8 mouse cellular contexts compared by ENCODE assay signal in genomic region chr7:98119961-98120232, GRCm38 (mm10). TPM values are rescaled to one million over a fixed set of nuclear protein-coding genes. Genes with fewer than 3 reads are reported as not detected.
A peak's percentile ranks its signal among the peaks of the same experiment; 100 is the strongest.
DNase-seq lines count a peak whose midpoint lies in the region; ATAC-seq and TF ChIP-seq lines count a peak whose summit lies in the region.

No protein-coding gene starts in this region.

- peak overlapping the region; percentile 64 for H3K4me2 ChIP-seq in heart, embryonic 13.5 days
- 0 out of 2 replicates have a peak overlapping the region, but pooled peaks have one; percentile 56 for H3K4me2 ChIP-seq in embryonic facial prominence, embryonic 14.5 days (ENCODE audit: low read depth, low read length)
- peak overlapping the region; percentile 41; the same call in 1 of the 2 replicates for H3K4me2 ChIP-seq in hindbrain, postnatal 0 days (ENCODE audit: low read depth, low read length)
- H3K4me2 ChIP-seq in midbrain, embryonic 14.5 days (ENCODE audit: low read length), result peak overlapping the region; percentile 56

- no peak overlapping the region for H3K27ac ChIP-seq in heart, embryonic 13.5 days (replicated peaks)
- H3K27ac ChIP-seq in embryonic facial prominence, embryonic 14.5 days (replicated peaks; ENCODE audit: low read depth, low read length), result no peak overlapping the region
- H3K27ac ChIP-seq in hindbrain, postnatal 0 days, result no peak overlapping the region
- no peak overlapping the region for H3K27ac ChIP-seq in midbrain, embryonic 14.5 days (replicated peaks; ENCODE audit: low read depth, low read length)

- peaks cover 25% of the 10 kb centered on the region for H3K4me1 ChIP-seq in heart, embryonic 13.5 days
- H3K4me1 ChIP-seq in embryonic facial prominence, embryonic 14.5 days (ENCODE audit: control insufficient read depth, insufficient read depth, low read length), result peaks cover 4% of the 10 kb centered on the region; the same call in 1 of the 2 replicates
- H3K4me1 ChIP-seq in hindbrain, postnatal 0 days (ENCODE audit: insufficient read depth, low read length), result no peaks in the 10 kb centered on the region
- no peaks in the 10 kb centered on the region for H3K4me1 ChIP-seq in midbrain, embryonic 14.5 days (ENCODE audit: control insufficient read depth, insufficient read depth, low read length)

- TF ChIP-seq CTCF in hindbrain, postnatal 0 days (IDR thresholded peaks at IDR 0.05; ENCODE audit: low read depth), result no peak

- no peaks in the 10 kb centered on the region for H3K9me3 ChIP-seq in heart, embryonic 13.5 days
- H3K9me3 ChIP-seq in embryonic facial prominence, embryonic 14.5 days (ENCODE audit: control insufficient read depth, low read length), result no peaks in the 10 kb centered on the region
- no peaks in the 10 kb centered on the region for H3K9me3 ChIP-seq in hindbrain, postnatal 0 days (ENCODE audit: low read length)
- H3K9me3 ChIP-seq in midbrain, embryonic 14.5 days (ENCODE audit: control insufficient read depth, low read length), result no peaks in the 10 kb centered on the region

- WGBS in heart, embryonic 13.5 days, result 78% methylated on average over 2 of the region's 2 CpGs
- WGBS in embryonic facial prominence, embryonic 14.5 days, result 68% methylated on average over 2 of the region's 2 CpGs
- 80% methylated on average over 2 of the region's 2 CpGs for WGBS in hindbrain, postnatal 0 days
- 74% methylated on average over 2 of the region's 2 CpGs for WGBS in midbrain, embryonic 14.5 days

- intact Hi-C loops in heart, postnatal 14 days (cut with DNase I), result loop anchor here (1.0 to 5.0 kb wide), 4 partner anchors 16 to 373 kb away; no protein-coding TSS in a partner anchor

- no peak for DNase-seq in heart, postnatal 4 days
- DNase-seq in embryonic facial prominence, embryonic 14.5 days (ENCODE audit: low spot score), result no peak
- no peak for DNase-seq in hindbrain, postnatal 0 days (ENCODE audit: low spot score)
- DNase-seq in midbrain, embryonic 14.5 days, result no peak
- DNase-seq in cerebellum, postnatal 10 days, result no peak
- DNase-seq in cerebellum, adult 9-11 months, result no peak
- DNase-seq in heart, postnatal 14 days, result no peak

- H3K4me3 ChIP-seq in heart, embryonic 13.5 days, result no peak overlapping the region
- no peak overlapping the region for H3K4me3 ChIP-seq in embryonic facial prominence, embryonic 14.5 days (ENCODE audit: low read depth, low read length)
- no peak overlapping the region for H3K4me3 ChIP-seq in hindbrain, postnatal 0 days (ENCODE audit: low read length)
- H3K4me3 ChIP-seq in midbrain, embryonic 14.5 days (replicated peaks; ENCODE audit: low read depth, low read length), result no peak overlapping the region

- 0 out of 2 replicates have a peak, but pooled peaks cover 2% of the 10 kb centered on the region for H3K36me3 ChIP-seq in heart, embryonic 13.5 days
- H3K36me3 ChIP-seq in embryonic facial prominence, embryonic 14.5 days (ENCODE audit: control insufficient read depth, insufficient read depth, low read length), result no peaks in the 10 kb centered on the region
- H3K36me3 ChIP-seq in hindbrain, postnatal 0 days (ENCODE audit: insufficient read depth, low read length), result no peaks in the 10 kb centered on the region
- no peaks in the 10 kb centered on the region for H3K36me3 ChIP-seq in midbrain, embryonic 14.5 days (ENCODE audit: control insufficient read depth, insufficient read depth, low read length)

- ATAC-seq in heart, embryonic 13.5 days (ENCODE audit: extremely low read depth, insufficient number of reproducible peaks, low FRiP score, low TSS enrichment), result no peak
- ATAC-seq in embryonic facial prominence, embryonic 14.5 days (ENCODE audit: low read depth), result no peak
- no peak for ATAC-seq in hindbrain, postnatal 0 days
- ATAC-seq in midbrain, embryonic 14.5 days (ENCODE audit: low FRiP score, low TSS enrichment), result peak; percentile 19; the same call in 1 of the 2 replicates

- H3K27me3 ChIP-seq in heart, embryonic 13.5 days (replicated peaks), result peaks cover 12% of the 10 kb centered on the region; the same call in 1 of the 2 replicates
- no peaks in the 10 kb centered on the region for H3K27me3 ChIP-seq in embryonic facial prominence, embryonic 14.5 days (replicated peaks; ENCODE audit: control insufficient read depth, insufficient read depth, low read length)
- no peaks in the 10 kb centered on the region for H3K27me3 ChIP-seq in hindbrain, postnatal 0 days (ENCODE audit: insufficient read depth, low read length)
- H3K27me3 ChIP-seq in midbrain, embryonic 14.5 days (ENCODE audit: control insufficient read depth, insufficient read depth, low read length), result no peaks in the 10 kb centered on the region

- H3K9ac ChIP-seq in heart, embryonic 13.5 days, result no peak overlapping the region
- H3K9ac ChIP-seq in embryonic facial prominence, embryonic 14.5 days (ENCODE audit: low read depth, low read length), result no peak overlapping the region
- H3K9ac ChIP-seq in hindbrain, postnatal 0 days (replicated peaks; ENCODE audit: low read length), result no peak overlapping the region
- no peak overlapping the region for H3K9ac ChIP-seq in midbrain, embryonic 14.5 days (replicated peaks; ENCODE audit: low read length)

RNA-seq across cellular contexts. Expression of gene Myo7a, which starts 0.6 kb away (rescaled TPM):
- 8.6 and 8.7 TPM in 2 replicates for polyA plus RNA-seq in heart, embryonic 13.5 days (2015; fragmentation: Nextera tagmentation; extraction: Ambion mirVana)
- total RNA-seq in heart, postnatal 4 days (2021), result 1 to 10 TPM; 4.2 to 5.4 TPM
- polyA plus RNA-seq in embryonic facial prominence, embryonic 14.5 days (2014; fragmentation: Nextera tagmentation; extraction: Ambion mirVana), result 9.2 and 10.1 TPM in 2 replicates
- total RNA-seq in hindbrain, postnatal 0 days (2014; rRNA removed), result 42.1 and 50.8 TPM in 2 replicates
- 10.7 and 11.9 TPM in 2 replicates for polyA plus RNA-seq in hindbrain, postnatal 0 days (2015; fragmentation: Nextera tagmentation; extraction: Ambion mirVana)
- 20.3 and 21.0 TPM in 2 replicates for polyA plus RNA-seq in midbrain, embryonic 14.5 days (2014; fragmentation: Nextera tagmentation; extraction: Ambion mirVana)
- 1 to 10 TPM; 5.4 to 6.3 TPM for total RNA-seq in heart, postnatal 14 days (2021)

RNA-seq across cellular contexts. Expression of gene Omp, which starts 25.4 kb away (rescaled TPM):
- 0.11 and 0.15 TPM in 2 replicates for polyA plus RNA-seq in heart, embryonic 13.5 days (2015; fragmentation: Nextera tagmentation; extraction: Ambion mirVana)
- under 1 TPM in 1 of 2 experiments, not detected in 1; 0.11 TPM for total RNA-seq in heart, postnatal 4 days (2021)
- 2.7 and 4.8 TPM in 2 replicates for polyA plus RNA-seq in embryonic facial prominence, embryonic 14.5 days (2014; fragmentation: Nextera tagmentation; extraction: Ambion mirVana)
- total RNA-seq in hindbrain, postnatal 0 days (2014; rRNA removed), result 0.07 and 0.47 TPM in 2 replicates
- 0.48 and 0.49 TPM in 2 replicates for polyA plus RNA-seq in hindbrain, postnatal 0 days (2015; fragmentation: Nextera tagmentation; extraction: Ambion mirVana)
- 0.29 and 0.43 TPM in 2 replicates for polyA plus RNA-seq in midbrain, embryonic 14.5 days (2014; fragmentation: Nextera tagmentation; extraction: Ambion mirVana)
- total RNA-seq in heart, postnatal 14 days (2021), result under 1 TPM; 0.22 TPM

RNA-seq across cellular contexts. Expression of gene Capn5, which starts 58.2 kb away (rescaled TPM):
- polyA plus RNA-seq in heart, embryonic 13.5 days (2015; fragmentation: Nextera tagmentation; extraction: Ambion mirVana), result 3.8 and 4.0 TPM in 2 replicates
- total RNA-seq in heart, postnatal 4 days (2021), result 1 to 10 TPM; 2.0 to 2.2 TPM
- polyA plus RNA-seq in embryonic facial prominence, embryonic 14.5 days (2014; fragmentation: Nextera tagmentation; extraction: Ambion mirVana), result 5.0 and 6.0 TPM in 2 replicates
- total RNA-seq in hindbrain, postnatal 0 days (2014; rRNA removed), result 48.5 and 59.0 TPM in 2 replicates
- polyA plus RNA-seq in hindbrain, postnatal 0 days (2015; fragmentation: Nextera tagmentation; extraction: Ambion mirVana), result 20.2 and 23.0 TPM in 2 replicates
- 9.8 and 9.9 TPM in 2 replicates for polyA plus RNA-seq in midbrain, embryonic 14.5 days (2014; fragmentation: Nextera tagmentation; extraction: Ambion mirVana)
- 1 to 10 TPM; 2.7 to 3.9 TPM for total RNA-seq in heart, postnatal 14 days (2021)
